Mouse (Mus musculus): ENCODE data around the gene Cbl. TPM values are rescaled to one million over a fixed set of nuclear protein-coding genes. Genes with fewer than 3 reads are reported as not detected.

Cbl gene
- polyA plus RNA-seq, 1 experiment from 2014 or later = 18.3 TPM

GRCm38 (mm10) chr9:44212406-44212805 is 21.4 kb downstream of the Cbl start:
- WGBS = 92% methylated on average over 4 of the region's 4 CpGs
- Histone ChIP-seq H3K4me2 (no peak overlapping the region), H3K9ac (no peak overlapping the region), H3K4me1 (replicated peaks) (0 out of 2 replicates have a peak, but pooled peaks cover 3% of the 10 kb centered on the region), H3K4me3 (no peak overlapping the region), H3K36me3 (peaks cover 21% of the 10 kb centered on the region), H3K9me3 (replicated peaks) (peaks cover 5% of the 10 kb centered on the region), H3K27ac (ENCODE audit: poor library complexity, severe bottlenecking) (no peak overlapping the region), H3K27me3 (replicated peaks) (no peaks in the 10 kb centered on the region)
- no peak for ATAC-seq (ENCODE audit: insufficient number of reproducible peaks, low FRiP score)

- Histone ChIP-seq H3K4me3 (no peak overlapping the region), H3K9me3 (replicated peaks) (peaks cover 5% of the 10 kb centered on the region), H3K4me2 (no peak overlapping the region), H3K27me3 (replicated peaks) (no peaks in the 10 kb centered on the region), H3K4me1 (replicated peaks) (0 out of 2 replicates have a peak, but pooled peaks cover 3% of the 10 kb centered on the region), H3K36me3 (peaks cover 21% of the 10 kb centered on the region), H3K27ac (ENCODE audit: poor library complexity, severe bottlenecking) (no peak overlapping the region), H3K9ac (no peak overlapping the region)
- 86% methylated on average over 4 of the region's 4 CpGs for WGBS
- no peak for ATAC-seq (ENCODE audit: insufficient number of reproducible peaks, low FRiP score)
These were observed 24.4 kb downstream of the Cbl start for GRCm38 (mm10) chr9:44209416-44209815.

- ATAC-seq (ENCODE audit: insufficient number of reproducible peaks, low FRiP score) = no peak
- Histone ChIP-seq H3K9ac (no peak overlapping the region), H3K27me3 (replicated peaks) (no peaks in the 10 kb centered on the region), H3K4me3 (no peak overlapping the region), H3K4me1 (replicated peaks) (0 out of 2 replicates have a peak, but pooled peaks cover 3% of the 10 kb centered on the region), H3K4me2 (no peak overlapping the region), H3K36me3 (peaks cover 14% of the 10 kb centered on the region), H3K27ac (ENCODE audit: poor library complexity, severe bottlenecking) (no peak overlapping the region), H3K9me3 (replicated peaks) (peaks cover 5% of the 10 kb centered on the region)
- 92% methylated on average over 2 of the region's 2 CpGs for WGBS
These were observed 26.0 kb downstream of the Cbl start for GRCm38 (mm10) chr9:44207840-44208239.

- H3K36me3 ChIP-seq = peaks cover 34% of the 10 kb centered on the region
- WGBS = 58% methylated on average over 3 of the region's 3 CpGs
- H3K4me3 ChIP-seq = no peak overlapping the region
- H3K9ac ChIP-seq = no peak overlapping the region
- no peak overlapping the region for H3K4me2 ChIP-seq
- no peak overlapping the region for H3K27ac ChIP-seq (ENCODE audit: poor library complexity, severe bottlenecking)
- no peak for ATAC-seq (ENCODE audit: insufficient number of reproducible peaks, low FRiP score)
- H3K27me3 ChIP-seq (replicated peaks) = no peaks in the 10 kb centered on the region
- no peaks in the 10 kb centered on the region; the same call in 1 of the 2 replicates for H3K9me3 ChIP-seq (replicated peaks)
- no peaks in the 10 kb centered on the region for H3K4me1 ChIP-seq (replicated peaks)
These were observed 33.4 kb downstream of the Cbl start for GRCm38 (mm10) chr9:44200458-44200857.

- no peak for ATAC-seq (ENCODE audit: insufficient number of reproducible peaks, low FRiP score)
- Histone ChIP-seq H3K4me2 (no peak overlapping the region), H3K4me3 (no peak overlapping the region), H3K36me3 (peaks cover 34% of the 10 kb centered on the region), H3K27me3 (replicated peaks) (no peaks in the 10 kb centered on the region), H3K4me1 (replicated peaks) (peaks cover 1% of the 10 kb centered on the region), H3K9ac (no peak overlapping the region), H3K9me3 (replicated peaks) (no peaks in the 10 kb centered on the region), H3K27ac (ENCODE audit: poor library complexity, severe bottlenecking) (no peak overlapping the region)
These were observed 34.3 kb downstream of the Cbl start for GRCm38 (mm10) chr9:44199580-44199979.

GRCm38 (mm10) chr9:44199166-44199565 is 34.7 kb downstream of the Cbl start:
- no peaks in the 10 kb centered on the region for H3K27me3 ChIP-seq (replicated peaks)
- ATAC-seq (ENCODE audit: insufficient number of reproducible peaks, low FRiP score) = no peak
- no peak overlapping the region for H3K27ac ChIP-seq (ENCODE audit: poor library complexity, severe bottlenecking)
- no peak overlapping the region for H3K4me2 ChIP-seq
- no peaks in the 10 kb centered on the region for H3K9me3 ChIP-seq (replicated peaks)
- 92% methylated on average over 3 of the region's 3 CpGs for WGBS
- peaks cover 6% of the 10 kb centered on the region for H3K4me1 ChIP-seq (replicated peaks)
- no peak overlapping the region for H3K9ac ChIP-seq
- peaks cover 34% of the 10 kb centered on the region for H3K36me3 ChIP-seq
- H3K4me3 ChIP-seq = no peak overlapping the region

- ATAC-seq (ENCODE audit: insufficient number of reproducible peaks, low FRiP score) = no peak
- Histone ChIP-seq H3K36me3 (peaks cover 30% of the 10 kb centered on the region), H3K9ac (no peak overlapping the region), H3K4me1 (replicated peaks) (peaks cover 18% of the 10 kb centered on the region), H3K9me3 (replicated peaks) (no peaks in the 10 kb centered on the region), H3K4me3 (no peak overlapping the region), H3K27me3 (replicated peaks) (no peaks in the 10 kb centered on the region), H3K4me2 (no peak overlapping the region), H3K27ac (ENCODE audit: poor library complexity, severe bottlenecking) (no peak overlapping the region)
- WGBS = 87% methylated on average over 4 of the region's 4 CpGs
These were observed 37.5 kb downstream of the Cbl start for GRCm38 (mm10) chr9:44196354-44196753.

GRCm38 (mm10) chr9:44194000-44194399 is 39.8 kb downstream of the Cbl start:
- no peak overlapping the region for H3K4me3 ChIP-seq
- H3K9ac ChIP-seq = no peak overlapping the region
- H3K27me3 ChIP-seq (replicated peaks) = no peaks in the 10 kb centered on the region
- peaks cover 18% of the 10 kb centered on the region for H3K4me1 ChIP-seq (replicated peaks)
- peaks cover 17% of the 10 kb centered on the region for H3K36me3 ChIP-seq
- no peaks in the 10 kb centered on the region for H3K9me3 ChIP-seq (replicated peaks)
- H3K4me2 ChIP-seq = 0 out of 2 replicates have a peak overlapping the region, but pooled peaks have one; percentile 10
- H3K27ac ChIP-seq (ENCODE audit: poor library complexity, severe bottlenecking) = peak overlapping the region; percentile 75
- ATAC-seq (ENCODE audit: insufficient number of reproducible peaks, low FRiP score) = no peak
- 2% methylated on average over 1 of the region's 1 CpGs for WGBS

GRCm38 (mm10) chr9:44192794-44193193 is 41.1 kb downstream of the Cbl start:
- H3K4me2 ChIP-seq = no peak overlapping the region
- no peaks in the 10 kb centered on the region for H3K27me3 ChIP-seq (replicated peaks)
- no peak overlapping the region for H3K27ac ChIP-seq (ENCODE audit: poor library complexity, severe bottlenecking)
- H3K4me1 ChIP-seq (replicated peaks) = peaks cover 24% of the 10 kb centered on the region
- H3K9ac ChIP-seq = no peak overlapping the region
- 92% methylated on average over 5 of the region's 5 CpGs for WGBS
- ATAC-seq (ENCODE audit: insufficient number of reproducible peaks, low FRiP score) = no peak
- no peak overlapping the region for H3K4me3 ChIP-seq
- peaks cover 8% of the 10 kb centered on the region for H3K36me3 ChIP-seq
- H3K9me3 ChIP-seq (replicated peaks) = no peaks in the 10 kb centered on the region

GRCm38 (mm10) chr9:44192312-44192711 is 41.5 kb downstream of the Cbl start:
- Histone ChIP-seq H3K4me2 (no peak overlapping the region), H3K4me3 (no peak overlapping the region), H3K36me3 (peaks cover 3% of the 10 kb centered on the region), H3K9ac (no peak overlapping the region), H3K9me3 (replicated peaks) (no peaks in the 10 kb centered on the region), H3K4me1 (replicated peaks) (peaks cover 29% of the 10 kb centered on the region), H3K27me3 (replicated peaks) (no peaks in the 10 kb centered on the region), H3K27ac (ENCODE audit: poor library complexity, severe bottlenecking) (no peak overlapping the region)
- no peak for ATAC-seq (ENCODE audit: insufficient number of reproducible peaks, low FRiP score)
- 72% methylated on average over 3 of the region's 3 CpGs for WGBS

- Histone ChIP-seq H3K4me3 (no peak overlapping the region), H3K4me1 (replicated peaks) (peaks cover 29% of the 10 kb centered on the region), H3K27me3 (replicated peaks) (no peaks in the 10 kb centered on the region), H3K9me3 (replicated peaks) (no peaks in the 10 kb centered on the region), H3K36me3 (peaks cover 3% of the 10 kb centered on the region), H3K4me2 (no peak overlapping the region), H3K9ac (no peak overlapping the region), H3K27ac (ENCODE audit: poor library complexity, severe bottlenecking) (no peak overlapping the region)
- 84% methylated on average over 3 of the region's 3 CpGs for WGBS
- no peak for ATAC-seq (ENCODE audit: insufficient number of reproducible peaks, low FRiP score)
These were observed 42.7 kb downstream of the Cbl start for GRCm38 (mm10) chr9:44191166-44191565.

GRCm38 (mm10) chr9:44188223-44188622 is 45.6 kb downstream of the Cbl start:
- ATAC-seq (ENCODE audit: insufficient number of reproducible peaks, low FRiP score) = no peak
- H3K4me2 ChIP-seq = no peak overlapping the region

More at GRCm38 (mm10) chr9:44188223-44188622, 45.6 kb downstream of the Cbl start:
- Histone ChIP-seq H3K27ac (ENCODE audit: poor library complexity, severe bottlenecking) (no peak overlapping the region), H3K27me3 (replicated peaks) (no peaks in the 10 kb centered on the region), H3K4me3 (no peak overlapping the region), H3K4me1 (replicated peaks) (peaks cover 22% of the 10 kb centered on the region), H3K9me3 (replicated peaks) (no peaks in the 10 kb centered on the region), H3K36me3 (peaks cover 4% of the 10 kb centered on the region; the same call in 1 of the 2 replicates), H3K9ac (no peak overlapping the region)
- 74% methylated on average over 12 of the region's 12 CpGs for WGBS
